Mouse (Mus musculus) large intestine, adult 2 months (tissue): ENCODE results near the gene Senp8. TPM values are rescaled to one million over a fixed set of nuclear protein-coding genes. Genes with fewer than 3 reads are reported as not detected.
"Not testable (repeated sequence)": the region's sequence is repeated elsewhere in the genome, so short reads cannot be mapped to it uniquely, and the experiment has no call there.

ENCODE experiments used
- DNase-seq: peaks from one replicate; pipeline ENCODE4 v3.0.0-alpha.2; 2012; ENCODE audit warnings: low read depth, low spot score
- WGBS: fragments of 180-500 bp; shearing (Covaris S2); methylation state at CpG from one replicate; pipeline ENCODE4 v1.1.7; 2018; 5-methylcytosine and 5-hydroxymethylcytosine counted together
- polyA plus RNA-seq: library from polyadenylated mRNA; depleted of rRNA; stranded (reverse); fragments of >200 nt; gene quantifications from 2 replicates; pipeline ENCODE4 v1.2.3, GENCODE M21; 2012; rRNA removed

Gene Senp8
- 2.3 and 2.9 TPM in 2 replicates for polyA plus RNA-seq

DNA sequence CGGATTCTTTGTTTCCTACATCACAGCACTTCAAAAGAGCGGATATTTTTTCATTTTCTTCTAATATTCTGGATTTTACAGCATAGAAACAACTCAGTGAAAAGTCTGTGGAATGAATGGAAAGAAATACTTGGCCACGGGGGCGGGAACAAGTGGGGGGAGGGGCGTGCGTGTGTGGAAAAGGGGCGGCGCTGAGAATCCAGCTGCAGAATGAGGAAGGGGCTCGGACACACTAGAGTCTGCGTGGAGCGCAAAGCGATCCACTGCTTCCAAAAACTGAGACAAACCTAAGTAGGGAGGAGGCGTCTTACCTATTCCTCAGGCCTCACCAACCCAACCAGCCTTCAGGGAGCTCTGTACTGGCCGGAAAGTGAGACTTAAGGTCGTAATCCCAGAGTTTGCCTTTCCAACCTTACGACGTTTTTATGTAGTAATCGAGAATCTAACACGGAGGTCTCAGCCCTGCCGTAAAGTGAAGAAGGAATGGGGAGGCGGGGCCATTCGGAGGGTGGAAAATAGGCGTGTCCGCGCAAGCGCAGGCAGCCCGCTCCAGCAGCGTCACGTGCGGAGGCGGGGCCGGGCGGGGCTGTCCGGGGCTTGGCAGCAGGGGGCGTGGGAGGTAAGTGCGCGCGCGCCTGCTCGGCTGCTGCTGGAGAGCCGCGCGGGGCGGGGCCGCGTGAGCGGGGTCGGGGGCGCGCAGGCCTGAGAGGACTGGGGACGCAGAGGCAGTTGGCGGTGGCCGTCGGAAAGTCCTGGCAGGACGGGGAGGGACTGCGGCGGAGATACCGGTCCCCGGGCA lies at the start of gene Senp8, which contains the start of gene Myo9a:
Senp8 (minus strand) TSS at position 444 of the 799 bp plus-strand sequence.
Myo9a (plus strand) TSS at position 630 of the 799 bp plus-strand sequence.
- 1% methylated on average over 59 of the region's 59 CpGs for WGBS

DNA sequence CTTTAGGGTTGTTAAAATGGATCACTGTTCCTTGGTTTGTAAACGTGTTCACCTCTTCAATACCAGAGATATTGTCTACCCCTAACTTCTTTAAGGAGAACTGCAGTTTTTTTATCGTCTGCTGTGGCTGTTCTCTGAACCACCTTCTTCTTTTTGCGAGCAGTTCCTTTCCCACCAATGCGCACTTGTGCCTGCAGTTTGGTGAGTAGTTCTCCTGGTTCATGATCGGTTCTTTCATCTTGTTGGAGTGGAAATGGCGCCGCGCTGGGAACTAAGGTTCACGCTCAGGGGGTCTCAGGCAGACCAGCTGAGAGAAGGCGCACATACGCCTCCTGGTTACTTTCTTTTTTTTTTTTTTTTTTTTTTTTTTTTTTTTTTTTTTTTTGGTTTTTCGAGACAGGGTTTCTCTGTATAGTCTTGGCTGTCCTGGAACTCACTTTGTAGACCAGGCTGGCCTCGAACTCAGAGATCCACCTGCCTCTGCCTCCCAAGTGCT lies 16.5 kb upstream of the Senp8 start:
- not testable (repeated sequence) for DNase-seq
- 94% methylated on average over 12 of the region's 13 CpGs for WGBS

More for the DNA sequence above, at the start of gene Senp8, which contains the start of gene Myo9a:
- DNase-seq, result peak; percentile 85

DNA sequence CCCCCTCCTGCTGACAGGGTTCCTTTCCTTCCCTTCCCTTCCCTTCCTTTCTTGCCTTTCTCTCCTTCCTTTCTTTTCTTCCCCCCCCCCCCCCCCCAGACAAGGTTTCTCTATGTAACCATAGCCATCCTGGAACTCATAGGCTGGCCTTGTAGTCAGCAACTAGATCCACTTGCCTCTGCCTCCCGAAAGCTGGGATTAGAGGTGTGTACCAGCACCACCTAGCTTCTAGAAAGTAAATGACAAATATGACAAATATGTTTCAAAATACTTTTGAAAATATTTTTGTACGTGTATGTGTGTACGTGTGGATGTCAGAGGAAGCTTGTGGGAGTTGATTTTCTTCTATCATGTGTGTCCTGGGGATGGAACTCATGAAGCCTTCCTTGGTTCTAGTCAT lies 10.0 kb upstream of the Senp8 start:
- 33% methylated on average over 3 of the region's 3 CpGs for WGBS
- DNase-seq, result no peak

DNA sequence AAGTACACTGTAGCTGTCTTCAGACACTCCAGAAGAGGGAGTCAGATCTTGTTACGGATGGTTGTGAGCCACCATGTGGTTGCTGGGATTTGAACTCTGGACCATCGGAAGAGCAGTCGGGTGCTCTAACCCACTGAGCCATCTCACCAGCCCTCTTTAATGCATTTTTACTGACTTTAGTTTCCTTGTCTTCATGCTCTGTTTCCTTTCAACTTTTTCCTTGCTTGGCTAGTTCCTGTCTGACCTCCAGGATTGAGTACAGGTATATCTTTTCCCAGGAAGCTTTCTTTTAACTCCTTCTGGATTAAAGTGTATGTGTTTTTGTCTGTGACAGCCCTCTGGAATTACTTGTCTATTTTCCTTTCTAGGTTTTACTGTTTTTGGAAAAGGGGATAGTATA lies 6.5 kb upstream of the Senp8 start:
- WGBS, result 85% methylated on average over 3 of the region's 3 CpGs
- DNase-seq, result not testable (repeated sequence)

DNA sequence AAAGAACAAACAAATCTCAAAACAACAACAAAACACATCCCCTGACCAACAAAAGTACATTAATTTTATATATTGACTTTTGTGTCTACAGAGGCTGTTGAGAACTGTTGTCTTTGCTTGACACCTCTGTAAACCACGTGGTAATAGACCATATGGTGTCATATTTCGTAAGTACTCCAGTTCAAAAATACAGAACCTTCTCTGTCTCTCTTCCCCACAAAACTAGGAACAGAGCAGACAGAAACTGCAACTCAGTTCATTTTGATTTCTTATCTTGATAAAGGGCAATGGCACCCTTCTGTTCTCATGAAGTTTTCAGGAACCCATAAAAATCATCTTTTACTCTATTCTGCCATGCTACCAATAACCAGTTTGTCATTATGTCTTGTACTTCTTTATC lies 4.7 kb upstream of the Senp8 start:
- DNase-seq, result no peak
- 52% methylated on average over 2 of the region's 2 CpGs for WGBS

DNA sequence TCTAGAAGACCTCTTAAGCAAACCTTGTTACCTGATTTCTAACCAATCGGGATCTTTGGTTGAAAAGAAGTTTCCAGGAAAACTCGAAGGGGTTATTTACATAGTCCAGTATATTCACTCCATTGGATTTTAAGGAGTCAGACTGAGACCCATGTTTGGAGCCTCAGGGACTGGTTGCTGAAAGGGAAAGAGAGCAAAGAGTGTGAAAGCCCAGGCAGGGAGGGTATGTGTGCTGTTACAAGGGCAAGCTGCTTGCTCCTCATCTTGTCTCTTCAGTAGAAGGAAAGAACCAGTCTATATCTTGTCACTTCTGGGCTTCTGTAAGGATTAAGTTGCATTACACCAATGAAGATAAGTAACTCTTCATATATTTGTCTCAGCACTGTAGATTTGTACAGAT lies 1.5 kb upstream of the Senp8 start:
- WGBS, result 0% methylated on average over 2 of the region's 2 CpGs
- DNase-seq, result no peak

DNA sequence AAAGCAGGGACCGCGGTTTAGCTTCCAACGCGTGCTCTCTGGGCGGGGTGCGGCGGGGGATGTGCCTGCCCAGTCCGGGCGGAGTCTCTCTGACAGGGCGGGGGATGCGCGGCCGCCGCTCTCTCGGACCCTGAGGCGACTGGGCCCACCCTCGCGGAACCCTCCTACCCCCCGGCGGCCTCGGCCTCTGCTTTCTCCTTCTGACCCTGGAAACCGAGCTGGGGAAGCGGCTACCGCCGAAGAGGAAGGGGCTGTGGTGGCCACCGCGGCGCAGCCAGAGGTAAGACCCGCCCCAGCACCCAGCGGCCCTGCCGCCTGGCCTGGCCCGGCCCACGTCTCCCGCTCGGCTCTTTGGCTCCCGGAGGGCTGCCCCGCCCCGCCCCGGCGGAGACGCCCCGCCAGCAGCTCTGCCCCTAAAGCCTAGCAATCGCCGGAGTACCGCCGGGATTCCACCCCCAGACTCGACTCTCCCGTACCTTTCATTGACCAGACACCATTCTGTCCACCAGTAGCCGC lies 614 bp upstream of the Senp8 start:
- DNase-seq, result peak; percentile 56
- WGBS, result under 1% methylated on average over 49 of the region's 49 CpGs

DNA sequence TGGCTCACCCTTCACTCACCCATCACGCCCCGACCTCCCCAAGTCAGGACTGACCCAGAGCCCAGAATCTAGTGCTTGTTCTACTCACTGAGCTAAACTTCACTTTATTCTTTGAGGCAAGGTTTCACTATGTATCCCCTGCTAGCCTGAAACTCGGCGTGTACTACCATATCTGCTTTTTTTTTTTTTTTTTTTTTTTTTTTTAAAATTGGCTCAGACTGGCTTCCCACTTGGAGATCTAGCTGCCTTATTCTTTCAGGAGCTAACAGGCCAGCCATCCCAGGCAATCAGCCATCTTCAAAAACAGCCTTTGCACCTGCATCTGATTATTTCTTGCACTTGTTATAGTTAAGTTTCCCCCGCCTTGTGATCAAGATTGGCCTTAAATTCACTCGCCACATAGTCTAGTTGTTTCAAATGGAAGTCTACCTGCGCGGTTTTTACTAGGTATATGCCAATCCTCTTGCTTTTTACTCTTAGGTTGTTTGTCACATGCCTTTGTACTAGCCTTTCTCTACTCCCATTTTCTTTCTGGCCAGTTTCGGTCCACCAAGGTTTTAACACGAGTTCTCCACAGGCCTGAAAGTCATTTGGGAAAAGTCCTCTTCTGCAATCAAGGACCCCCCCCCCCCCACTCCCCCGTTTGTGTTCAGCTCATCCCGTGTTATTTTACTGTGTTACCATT lies 787 bp downstream of the Senp8 start:
- no peak for DNase-seq
- 28% methylated on average over 12 of the region's 12 CpGs for WGBS

DNA sequence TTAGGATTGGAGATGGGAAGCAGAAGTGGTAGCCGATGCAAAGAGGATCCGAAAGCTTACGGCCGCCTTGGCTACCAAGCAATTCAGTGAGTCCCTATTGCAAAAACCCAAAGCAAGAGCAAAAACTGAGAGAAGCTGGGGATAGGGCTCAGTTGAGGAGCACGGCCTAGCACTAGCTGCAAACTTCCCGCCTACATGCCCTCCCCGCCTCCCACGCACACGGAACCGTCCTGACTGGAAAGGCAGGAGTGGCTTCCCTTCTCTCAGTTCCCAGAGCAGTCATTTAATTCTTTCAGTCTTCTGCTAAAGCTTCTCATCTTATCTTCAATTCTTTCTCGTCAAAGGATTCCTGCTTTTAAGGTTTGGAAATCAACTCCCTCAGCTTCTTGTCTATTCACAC lies 1.5 kb downstream of the Senp8 start:
- 75% methylated on average over 11 of the region's 11 CpGs for WGBS
- no peak for DNase-seq

DNA sequence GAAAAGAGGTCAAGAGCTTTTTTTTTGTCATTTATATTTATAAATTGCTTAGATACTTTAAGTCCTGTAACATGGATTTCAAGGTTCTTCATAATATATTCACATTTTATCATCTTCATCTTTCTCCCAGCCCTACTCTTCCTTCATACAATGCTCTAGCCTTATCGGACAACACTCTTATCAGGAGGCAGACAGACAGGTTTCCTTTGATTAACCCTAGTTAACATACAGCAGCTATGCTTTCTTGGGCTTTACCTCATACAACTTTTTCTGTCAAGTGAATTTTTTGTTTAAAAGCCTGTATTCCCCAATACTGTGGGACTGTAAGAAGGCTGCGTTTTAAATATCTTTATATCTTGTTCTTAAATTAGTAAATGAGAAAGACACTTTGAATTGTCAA lies 2.1 kb downstream of the Senp8 start:
- DNase-seq, result no peak
- WGBS, result 85% methylated on average over 2 of the region's 2 CpGs

DNA sequence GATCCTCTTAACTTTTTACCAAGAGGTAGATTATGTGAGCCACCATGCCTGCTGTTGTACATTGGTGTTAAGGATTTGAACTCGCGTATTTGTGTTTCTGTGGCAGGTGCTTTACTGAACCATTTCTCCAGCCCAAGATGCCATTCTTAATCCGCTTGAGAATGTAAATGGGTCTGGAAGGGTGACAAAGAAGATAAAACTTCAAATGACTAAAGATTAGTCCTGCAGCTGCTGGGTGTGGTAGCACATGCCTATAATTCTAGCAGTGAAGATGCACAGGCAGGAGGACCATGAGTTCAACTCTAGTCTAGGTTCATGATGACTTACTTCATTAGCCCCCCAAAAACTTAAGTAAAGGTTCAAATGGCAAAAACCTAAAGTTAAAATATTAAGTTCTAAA lies 6.6 kb downstream of the Senp8 start:
- 86% methylated on average over 3 of the region's 3 CpGs for WGBS
- no peak for DNase-seq

DNA sequence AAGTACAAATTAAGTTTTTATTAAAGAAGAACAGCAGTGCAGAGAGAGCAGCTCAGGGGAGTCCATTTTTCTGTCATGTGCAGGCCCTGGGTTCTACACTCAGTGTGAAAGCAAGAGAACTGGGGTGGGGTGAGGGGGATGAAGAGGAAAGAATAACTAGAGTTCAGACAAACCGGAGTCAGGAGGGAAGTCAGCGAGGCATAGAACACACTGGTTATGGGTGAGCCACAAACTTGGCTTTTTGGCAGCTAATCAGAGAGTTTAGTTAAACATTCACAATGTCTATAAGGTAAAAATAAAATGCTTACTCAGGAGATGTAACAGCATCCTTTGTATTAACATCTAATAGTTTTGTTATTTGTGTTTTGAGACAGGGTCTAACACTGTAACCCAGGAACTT lies 9.9 kb downstream of the Senp8 start:
- no peak for DNase-seq
- WGBS, result 30% methylated on average over 2 of the region's 2 CpGs

DNA sequence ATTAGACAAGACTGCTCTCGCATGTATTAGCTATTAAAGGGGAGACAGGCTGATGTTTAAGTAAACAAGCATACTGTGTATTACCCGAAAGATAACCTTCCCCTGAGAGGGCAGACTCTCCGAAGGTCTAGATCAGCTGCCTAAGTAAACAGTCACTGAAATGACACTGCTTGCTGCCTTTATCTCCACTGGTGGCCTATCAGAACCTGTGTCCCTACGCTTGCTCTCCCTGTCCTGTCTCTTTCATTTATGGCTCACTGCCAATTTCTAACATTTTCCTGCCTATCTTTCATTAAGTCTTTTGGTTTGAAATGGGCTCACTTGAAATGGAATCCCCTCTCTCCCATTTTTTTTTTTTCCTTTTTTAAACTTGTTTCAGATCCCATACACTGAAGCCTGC lies 15.1 kb downstream of the Senp8 start:
- WGBS, result 55% methylated on average over 4 of the region's 4 CpGs
- no peak for DNase-seq

DNA sequence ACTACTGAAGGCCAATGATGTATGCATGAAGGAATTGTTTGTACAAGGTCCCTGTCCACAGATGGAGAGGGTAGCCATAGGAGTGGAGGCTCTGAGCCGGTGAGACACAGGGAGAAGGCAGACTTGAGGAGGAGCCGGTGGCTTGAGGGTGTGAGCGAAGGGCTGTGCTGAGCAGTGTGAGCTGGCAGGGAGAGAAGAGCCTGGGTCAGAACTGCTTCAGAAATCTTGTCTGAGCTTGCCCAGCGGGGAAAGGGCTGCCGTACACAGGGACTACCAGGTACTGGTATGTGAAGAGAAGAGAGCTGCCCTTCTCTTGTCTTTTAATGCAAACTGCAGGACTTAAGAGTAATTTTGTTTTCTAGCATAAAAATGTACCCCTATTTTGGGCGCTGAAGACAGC lies 17.4 kb downstream of the Senp8 start:
- WGBS, result 66% methylated on average over 6 of the region's 6 CpGs
- DNase-seq, result no peak

DNA sequence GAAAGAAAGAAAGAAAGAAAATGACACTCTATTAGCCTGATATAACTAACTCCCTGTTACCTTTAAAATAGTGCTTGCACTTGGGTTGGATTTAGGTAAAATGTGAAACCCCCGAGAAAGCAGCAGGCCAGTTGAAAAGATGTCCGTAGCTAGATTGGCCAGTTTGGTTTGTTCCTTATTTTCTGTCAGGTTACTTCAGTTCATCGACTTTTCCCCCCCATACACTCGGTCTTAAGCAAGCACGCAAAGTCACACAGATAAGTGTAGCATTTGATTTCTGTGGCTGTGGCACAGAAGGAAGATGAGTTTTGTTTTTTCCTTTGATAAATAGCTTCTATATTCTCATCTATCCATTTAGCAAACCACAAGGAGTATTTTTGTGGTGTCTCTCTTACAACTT lies 19.4 kb downstream of the Senp8 start:
- DNase-seq, result no peak
- 89% methylated on average over 5 of the region's 5 CpGs for WGBS

DNA sequence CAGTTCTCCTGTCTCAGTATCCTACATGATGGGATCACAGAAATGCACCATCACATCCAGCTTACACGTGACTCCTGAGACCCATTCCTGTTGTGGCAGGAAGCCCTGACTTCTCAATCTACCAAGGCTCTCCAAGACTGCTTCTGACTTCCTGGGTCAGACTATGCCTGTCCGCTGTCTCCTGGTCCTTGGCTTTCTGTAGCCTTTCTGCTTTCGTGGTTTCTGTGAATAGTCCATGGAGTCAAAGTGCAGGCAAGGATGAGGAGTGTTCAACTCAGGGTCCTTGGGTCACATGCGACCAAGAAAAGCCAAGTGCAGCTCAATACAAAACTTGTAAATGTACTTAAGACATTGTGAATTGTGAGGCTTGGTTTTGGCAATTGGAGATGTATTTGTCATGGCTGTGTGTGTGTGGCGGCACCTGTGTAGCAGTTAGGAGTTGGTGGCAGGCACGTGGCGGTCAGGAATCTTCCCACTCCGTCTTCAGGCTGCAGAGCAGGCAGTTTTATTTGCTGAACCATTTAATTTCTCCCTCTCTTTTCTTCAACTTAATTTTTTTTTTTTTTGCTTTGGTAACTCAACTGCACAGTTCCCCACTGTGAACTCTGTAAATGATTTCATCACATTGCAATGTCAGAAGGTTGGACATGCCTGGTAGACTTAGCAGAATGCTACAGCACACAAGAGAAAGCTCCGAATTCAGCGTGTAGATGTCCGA lies 22.8 kb downstream of the Senp8 start:
- DNase-seq, result no peak
- 79% methylated on average over 11 of the region's 11 CpGs for whole genome bisulfite sequencing

DNA sequence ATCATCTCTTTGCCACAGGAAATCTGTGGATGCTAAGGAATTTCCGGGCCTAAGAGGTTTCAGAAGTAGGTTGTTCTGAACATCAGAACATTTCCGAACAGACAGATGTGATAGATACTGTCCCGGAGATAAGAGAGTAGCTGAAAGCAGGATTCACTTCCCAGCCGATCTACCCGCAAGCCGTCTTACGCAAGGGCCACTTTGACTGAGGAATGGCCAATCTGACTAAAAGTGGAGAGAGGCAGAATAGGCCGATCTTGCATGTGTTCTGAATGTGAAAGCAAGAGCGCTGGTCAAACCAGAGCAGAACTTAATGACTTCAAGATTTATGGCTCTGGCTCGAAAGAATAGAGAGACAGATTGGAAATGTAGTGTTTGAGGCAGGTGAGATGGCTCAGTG lies 25.0 kb downstream of the Senp8 start:
- WGBS, result 80% methylated on average over 10 of the region's 10 CpGs
- no peak for DNase-seq

DNA sequence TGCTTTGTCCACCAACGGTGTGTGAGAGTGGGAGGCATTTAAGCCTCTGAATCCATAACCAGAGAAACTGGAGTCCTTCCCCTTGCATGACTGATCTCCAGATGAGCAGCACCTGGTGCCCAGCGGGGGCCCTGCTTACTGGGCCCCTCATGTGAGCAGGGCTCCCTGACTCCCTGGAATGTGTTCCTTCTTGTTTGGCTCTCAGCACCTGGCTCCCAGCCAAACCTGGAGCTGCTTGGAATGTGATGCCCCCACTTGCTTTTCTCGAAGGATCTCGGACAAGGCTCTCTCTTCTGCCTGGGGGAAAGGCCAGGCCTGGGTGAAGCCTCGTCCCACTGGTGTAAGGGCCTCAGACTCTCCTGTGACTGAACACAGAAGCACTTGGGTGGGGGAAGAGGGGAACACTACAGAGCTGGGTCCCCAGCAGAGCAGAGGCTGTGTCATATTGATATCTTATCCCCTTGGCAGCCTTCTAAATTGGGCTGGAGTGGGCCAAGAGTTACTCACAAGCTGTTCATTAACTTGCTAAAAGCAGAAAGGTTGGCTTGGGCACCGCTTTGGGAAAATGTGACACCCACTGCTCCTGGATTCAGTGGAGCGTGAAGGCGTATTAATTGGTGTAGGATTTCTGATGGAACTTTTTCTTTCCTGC lies 26.6 kb downstream of the Senp8 start:
- WGBS, result 60% methylated on average over 8 of the region's 8 CpGs
- DNase-seq, result no peak

DNA sequence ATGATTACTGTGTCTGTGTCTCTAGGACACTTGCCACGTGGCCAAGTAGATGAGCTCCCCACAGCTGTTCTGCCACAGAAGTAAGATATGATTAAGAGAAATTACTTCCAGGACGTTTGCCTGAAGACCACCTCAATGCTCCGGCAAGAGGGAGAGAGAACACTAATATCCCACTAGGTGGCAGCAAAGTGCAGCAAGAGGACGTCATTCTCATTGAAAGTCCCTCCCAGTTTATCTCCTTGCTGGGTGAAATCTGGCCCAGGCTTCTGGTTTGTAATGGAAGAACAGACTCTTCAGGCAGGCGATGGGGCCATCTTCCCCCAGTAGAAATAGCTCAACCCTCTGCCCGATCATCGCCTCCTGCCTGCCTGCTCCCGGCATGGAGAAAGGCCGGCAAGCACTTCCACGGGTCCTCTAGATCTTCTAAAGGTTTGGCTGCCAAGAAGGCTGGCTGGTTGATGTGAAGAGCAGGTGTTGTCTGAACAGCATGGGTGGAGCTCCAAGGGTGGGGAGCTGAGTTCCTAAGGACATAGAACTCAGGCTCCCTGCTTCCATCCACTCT lies 27.3 kb downstream of the Senp8 start:
- 3% methylated on average over 10 of the region's 10 CpGs for WGBS
- peak; percentile 71 for DNase-seq
